Mouse (Mus musculus) kidney, adult 2 months (tissue): ENCODE measurements around the gene Hcls1.

ENCODE experiments used
- CTCF ChIP-seq: fragments of 200-500 bp; conservative IDR thresholded peaks from 2 replicates; pipeline ENCODE4 v1.5.1; 2011; ENCODE audit warnings: low read depth, mild to moderate bottlenecking, control low read depth, low read length, moderate library complexity, mixed read lengths; ENCODE audit not compliant: insufficient read depth, insufficient read length
- POLR2A ChIP-seq: fragments of 200-500 bp; IDR thresholded peaks from one replicate; pipeline ENCODE4 v1.6.1; 2011; ENCODE audit warnings: low read depth, low read length, control low read depth

DNA sequence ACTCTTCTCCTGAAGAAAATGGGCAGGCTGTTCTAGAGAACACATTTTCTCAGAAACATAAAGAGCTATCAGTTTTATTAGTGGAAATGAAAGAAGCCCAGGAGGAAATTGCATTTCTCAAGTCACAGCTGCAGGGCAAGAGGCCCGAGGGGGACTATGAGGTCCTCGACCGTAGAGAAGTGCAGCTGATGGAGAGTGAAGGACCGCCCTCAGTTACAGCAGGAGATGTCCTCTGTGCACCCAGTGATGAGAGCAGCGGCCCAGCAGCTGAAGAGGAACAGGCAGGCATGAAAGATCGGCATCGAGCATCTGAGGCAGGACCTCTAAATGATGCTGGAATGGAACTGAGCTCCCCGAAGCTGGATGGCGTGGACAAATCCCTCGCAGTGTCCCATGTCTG, 22.9 kb upstream of the Hcls1 start:
- TF ChIP-seq POLR2A (no peak), CTCF (no peak)
